Mouse (Mus musculus): ENCODE measurements around the gene Med13.

The Med13 gene

GRCm38 (mm10) chr11:86356854-86357788 is at the start of gene Med13:
Gene Med13 (minus strand): TSS chr11:86357602.
- peak in 1 of 2 experiments; percentile 41 for DNase-seq (ENCODE audit: low spot score in 2 of 2)

GRCm38 (mm10) chr11:86404590-86404989 is 47.2 kb upstream of the Med13 start:
- DNase-seq (ENCODE audit: low spot score in 2 of 2), result no peak

GRCm38 (mm10) chr11:86403845-86404244 is 46.4 kb upstream of the Med13 start:
- DNase-seq (ENCODE audit: low spot score in 2 of 2), result no peak

GRCm38 (mm10) chr11:86399241-86400107 is 42.1 kb upstream of the Med13 start:
- DNase-seq (ENCODE audit: low spot score in 2 of 2), result no peak

GRCm38 (mm10) chr11:86396950-86397594 is 39.7 kb upstream of the Med13 start:
- DNase-seq (ENCODE audit: low spot score in 2 of 2), result no peak

GRCm38 (mm10) chr11:86396518-86396917 is 39.1 kb upstream of the Med13 start:
- DNase-seq (ENCODE audit: low spot score in 2 of 2), result no peak

- DNase-seq (ENCODE audit: low spot score in 2 of 2), result no peak
Measured at GRCm38 (mm10) chr11:86395513-86396125, 38.2 kb upstream of the Med13 start.

GRCm38 (mm10) chr11:86395100-86395499 is 37.7 kb upstream of the Med13 start:
- no peak for DNase-seq (ENCODE audit: low spot score in 2 of 2)

GRCm38 (mm10) chr11:86391687-86392086 is 34.3 kb upstream of the Med13 start:
- no peak for DNase-seq (ENCODE audit: low spot score in 2 of 2)

- no peak for DNase-seq (ENCODE audit: low spot score in 2 of 2)
Measured at GRCm38 (mm10) chr11:86390308-86390707, 32.9 kb upstream of the Med13 start.

- no peak for DNase-seq (ENCODE audit: low spot score in 2 of 2)
Measured at GRCm38 (mm10) chr11:86389506-86389905, 32.1 kb upstream of the Med13 start.

- no peak for DNase-seq (ENCODE audit: low spot score in 2 of 2)
Measured at GRCm38 (mm10) chr11:86388821-86389480, 31.5 kb upstream of the Med13 start.

- DNase-seq (ENCODE audit: low spot score in 2 of 2), result no peak
Measured at GRCm38 (mm10) chr11:86387121-86387893, 29.9 kb upstream of the Med13 start.

- DNase-seq (ENCODE audit: low spot score in 2 of 2), result no peak
Measured at GRCm38 (mm10) chr11:86386576-86386975, 29.2 kb upstream of the Med13 start.

GRCm38 (mm10) chr11:86385710-86386282 is 28.4 kb upstream of the Med13 start:
- DNase-seq (ENCODE audit: low spot score in 2 of 2), result no peak

- no peak for DNase-seq (ENCODE audit: low spot score in 2 of 2)
Measured at GRCm38 (mm10) chr11:86384141-86384540, 26.7 kb upstream of the Med13 start.

GRCm38 (mm10) chr11:86382520-86383157 is 25.2 kb upstream of the Med13 start:
- DNase-seq (ENCODE audit: low spot score in 2 of 2), result no peak

- no peak for DNase-seq (ENCODE audit: low spot score in 2 of 2)
Measured at GRCm38 (mm10) chr11:86381478-86382091, 24.2 kb upstream of the Med13 start.

Data from left cerebral cortex, adult 9 months (tissue).